Mouse (Mus musculus) lung, postnatal 36 days (tissue): ENCODE results near the gene Rbm5.

Experiments used
- DNase-seq: peaks from one replicate; pipeline ENCODE4 v3.0.0; 2022; ENCODE audit warnings: mixed read lengths

The Rbm5 gene

DNA sequence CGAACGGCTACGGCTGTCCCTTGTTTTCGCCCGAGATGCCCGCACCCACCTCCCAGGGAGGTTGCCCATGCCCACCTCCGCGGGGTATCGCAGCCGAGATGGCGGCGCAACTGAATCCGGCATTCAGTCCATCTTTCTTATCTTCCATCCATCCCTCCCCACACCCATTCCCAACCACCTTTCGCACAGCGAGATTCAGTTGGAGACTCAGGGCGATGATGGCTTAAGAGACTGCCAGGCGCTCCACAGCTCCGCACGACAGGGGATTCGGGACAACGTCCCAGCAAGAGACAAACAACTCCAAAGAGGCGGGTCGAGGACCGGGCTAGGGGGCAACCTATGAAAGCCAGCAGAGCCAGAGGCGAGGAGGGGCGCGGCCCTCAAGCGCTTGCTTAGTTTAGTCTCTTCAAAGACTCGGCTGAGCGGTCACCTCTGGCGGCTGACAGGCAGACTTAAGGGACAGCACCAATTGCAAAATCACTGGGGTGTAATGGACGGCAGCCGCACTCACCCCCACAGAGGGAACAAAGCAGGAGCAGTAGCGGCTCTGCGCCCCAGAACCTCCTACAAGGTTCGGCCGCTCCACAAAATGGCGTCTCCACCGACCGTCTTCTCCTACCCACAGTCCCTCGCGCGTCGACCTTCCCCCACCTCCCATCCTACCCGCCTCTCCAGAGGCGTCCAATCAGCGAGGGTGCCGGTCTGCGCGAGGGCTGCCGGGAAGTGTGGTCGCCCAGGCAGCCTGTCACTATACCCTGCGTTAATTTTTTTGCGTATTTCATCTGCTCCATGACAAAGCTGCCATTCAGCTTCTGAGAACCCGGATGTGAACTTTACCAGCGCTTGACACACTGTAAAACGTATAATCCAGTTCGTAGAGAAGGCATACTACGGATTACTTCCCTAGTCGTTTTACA is at the start of gene Rbm5:
Gene Rbm5 (minus strand): TSS at position 623 of the 917 bp plus-strand sequence.
- peak; percentile 96 for DNase-seq

DNA sequence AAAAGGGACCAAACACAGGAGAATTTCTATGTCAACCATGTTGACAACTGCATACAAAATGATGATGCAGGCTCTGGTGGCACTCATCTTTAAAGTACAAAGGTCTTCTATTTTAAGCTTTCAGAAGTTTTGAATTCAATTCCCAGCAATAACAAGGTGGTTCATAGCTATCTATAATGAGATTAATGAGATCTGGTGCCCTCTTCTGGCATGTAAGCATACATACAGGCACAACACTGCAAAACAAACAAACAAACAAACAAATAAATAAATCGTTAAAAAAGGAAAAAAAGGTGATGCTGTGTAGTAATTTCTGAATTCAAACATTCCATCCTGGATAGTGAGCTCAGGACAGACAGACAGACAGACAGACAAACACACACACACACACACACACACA is 41.3 kb upstream of the Rbm5 start:
- no peak for DNase-seq

DNA sequence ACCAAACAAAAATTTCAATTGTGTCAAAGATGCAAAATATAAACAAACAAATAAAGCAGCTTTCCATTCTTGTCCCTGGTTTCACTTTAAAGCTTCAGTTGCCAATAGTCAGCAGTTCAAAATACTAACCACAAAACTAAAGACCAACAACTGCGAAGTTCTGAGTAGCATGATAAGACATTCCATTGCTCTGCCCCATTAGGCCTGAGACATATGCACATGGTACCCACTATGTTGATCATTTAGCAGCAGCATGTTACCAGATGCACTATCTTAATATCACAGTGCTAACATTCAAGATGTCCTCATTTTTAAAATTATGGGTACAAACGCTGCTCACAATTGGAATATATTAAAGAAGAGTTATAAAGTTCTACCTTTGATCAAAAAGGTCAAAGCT is 40.2 kb upstream of the Rbm5 start:
- no peak for DNase-seq

DNA sequence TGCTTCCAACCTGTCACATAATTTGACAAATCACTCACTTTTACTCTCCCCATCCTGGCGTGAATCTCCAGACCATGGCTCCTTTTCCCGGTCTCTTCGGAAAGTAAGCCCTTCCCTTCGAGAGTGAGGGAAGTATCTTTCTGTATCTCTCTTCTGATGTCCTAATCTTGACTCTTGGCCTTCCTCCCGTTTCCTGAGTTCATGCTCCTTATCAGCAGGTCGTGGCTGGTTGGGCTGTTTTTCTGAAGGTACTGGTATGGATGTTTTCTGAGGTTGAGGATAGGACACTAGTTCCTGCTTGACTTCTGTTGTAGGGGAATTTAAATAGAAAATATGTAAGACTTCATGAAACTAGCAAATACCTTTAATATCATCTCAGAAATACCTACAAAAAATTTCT is 20.9 kb upstream of the Rbm5 start:
- no peak for DNase-seq

DNA sequence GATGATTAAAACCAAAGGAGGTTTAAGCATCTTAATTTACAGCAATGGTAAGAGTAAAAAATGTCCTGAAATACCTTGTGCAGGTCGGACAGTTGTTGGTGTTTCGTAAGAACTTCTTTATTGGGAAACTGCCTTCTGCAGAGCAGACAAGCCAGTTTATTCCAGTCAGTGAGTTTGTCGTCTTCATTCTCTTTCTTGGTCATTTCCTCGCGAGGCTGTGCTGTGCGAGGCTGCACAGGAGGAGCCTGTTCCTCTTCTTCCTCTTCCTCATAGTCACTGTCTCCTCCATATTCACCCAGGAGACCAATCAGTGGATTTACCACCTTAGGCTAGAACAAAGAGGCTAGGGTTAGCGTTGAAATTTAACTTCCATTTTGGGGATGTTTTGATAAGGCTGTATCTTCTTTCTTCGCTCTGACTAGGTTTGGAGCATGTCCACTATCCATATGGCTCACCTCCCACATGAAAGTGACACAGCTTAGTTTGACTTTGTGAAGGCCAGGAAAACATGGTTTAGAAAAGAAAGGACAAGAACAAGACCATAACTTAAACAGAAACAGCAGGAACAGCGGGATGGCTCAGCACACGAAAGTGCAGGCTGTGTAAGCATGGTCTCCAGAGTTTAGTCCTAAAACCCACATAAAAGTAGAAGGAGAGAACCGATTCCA is 11.9 kb upstream of the Rbm5 start:
- no peak for DNase-seq

DNA sequence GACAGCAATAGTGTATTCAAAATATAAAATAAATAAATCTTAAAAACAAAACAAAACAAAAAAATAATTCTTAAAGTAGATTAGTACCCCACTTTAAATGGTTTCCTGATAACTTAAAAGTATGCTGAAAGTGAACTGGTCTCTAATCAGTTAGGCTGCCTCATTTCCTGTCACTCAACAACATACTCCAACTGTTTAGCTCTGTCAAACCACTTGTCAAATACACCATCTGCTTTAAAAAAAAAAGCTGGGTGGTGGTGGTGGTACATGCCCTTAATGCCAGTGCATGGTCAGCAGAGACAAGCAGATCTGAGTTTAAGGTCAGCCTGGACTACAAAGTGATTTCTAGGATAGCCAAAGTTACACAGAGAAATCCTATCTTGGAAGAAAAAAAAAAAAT is 6.0 kb upstream of the Rbm5 start:
- no peak for DNase-seq

DNA sequence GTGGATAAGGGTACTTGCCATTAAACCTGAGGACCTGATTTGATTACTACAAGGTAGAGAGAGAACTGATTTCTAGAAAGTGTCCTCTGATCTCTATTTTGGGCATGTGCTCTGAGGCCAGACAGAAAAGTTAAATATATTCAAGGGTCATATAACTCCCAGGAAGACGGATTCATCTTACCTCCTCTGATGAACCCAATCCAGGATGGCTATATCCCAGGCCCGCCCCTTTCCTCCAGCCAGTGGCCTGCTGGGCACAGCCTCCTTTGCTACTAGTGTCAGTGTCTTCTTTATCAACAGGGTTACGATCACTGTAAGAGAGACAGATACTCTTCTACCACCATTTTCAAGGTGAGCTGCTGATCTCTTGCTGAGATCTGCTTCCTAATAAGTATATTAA is 3.6 kb upstream of the Rbm5 start:
- DNase-seq: no peak

DNA sequence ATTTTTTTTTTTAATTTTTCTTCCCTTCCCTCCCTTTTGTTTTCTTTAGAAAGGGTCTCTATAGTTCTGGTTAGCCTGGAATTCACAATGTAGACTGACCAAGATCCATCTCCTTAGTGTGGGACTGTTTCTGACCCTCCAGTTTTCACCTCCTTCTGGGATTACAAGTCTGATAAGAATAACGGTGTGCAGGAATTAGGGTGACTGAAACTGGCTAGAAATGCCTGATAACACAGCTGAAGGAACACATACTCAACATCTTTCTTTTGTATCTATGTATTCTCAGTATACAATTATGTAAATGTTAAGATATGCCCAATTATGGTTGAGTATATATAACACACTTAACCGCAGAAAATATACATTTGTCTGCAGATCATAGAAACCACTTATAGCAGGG is 986 bp upstream of the Rbm5 start:
- DNase-seq: no peak

DNA sequence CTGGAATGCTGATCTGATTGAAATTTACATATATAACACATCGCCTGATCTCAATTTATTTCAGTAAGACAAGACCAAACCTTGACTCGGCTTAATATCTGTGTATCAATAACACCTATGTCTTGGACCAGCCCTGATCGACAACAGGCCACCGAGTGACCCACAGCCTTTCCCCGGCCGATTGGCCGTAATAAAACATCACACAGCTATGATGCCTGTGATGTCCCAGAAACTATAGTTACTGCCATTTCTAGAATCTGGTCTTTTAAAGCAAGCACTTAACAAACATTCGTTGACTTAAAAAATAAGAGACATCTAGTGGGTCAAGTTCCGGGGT is 791 bp downstream of the Rbm5 start:
- no peak for DNase-seq

DNA sequence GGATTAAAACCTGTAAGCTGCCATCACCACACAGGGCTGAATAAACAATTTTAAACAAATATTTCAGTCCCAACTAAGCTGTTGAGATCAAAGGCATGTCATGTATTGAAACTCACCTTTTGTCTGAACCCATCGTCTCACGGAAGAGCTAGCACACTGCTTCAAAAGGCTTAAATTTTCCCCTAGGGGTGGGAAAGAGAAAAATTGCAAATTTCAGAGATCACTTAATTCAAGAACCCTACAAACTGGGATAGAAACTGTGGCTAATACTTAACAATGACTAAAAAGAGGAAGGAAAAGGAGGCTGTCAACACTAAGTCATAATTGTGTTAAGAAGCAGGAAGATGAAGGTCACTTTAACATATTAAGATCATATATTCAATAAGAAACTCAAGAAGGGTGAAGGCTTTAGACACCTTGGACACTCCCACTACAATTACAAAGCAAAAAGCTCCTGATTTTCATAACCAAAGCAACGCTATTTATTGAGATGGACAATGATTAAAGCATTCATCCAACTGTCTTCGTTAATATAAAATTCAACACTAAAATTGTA is 1.3 kb downstream of the Rbm5 start:
- no peak for DNase-seq

DNA sequence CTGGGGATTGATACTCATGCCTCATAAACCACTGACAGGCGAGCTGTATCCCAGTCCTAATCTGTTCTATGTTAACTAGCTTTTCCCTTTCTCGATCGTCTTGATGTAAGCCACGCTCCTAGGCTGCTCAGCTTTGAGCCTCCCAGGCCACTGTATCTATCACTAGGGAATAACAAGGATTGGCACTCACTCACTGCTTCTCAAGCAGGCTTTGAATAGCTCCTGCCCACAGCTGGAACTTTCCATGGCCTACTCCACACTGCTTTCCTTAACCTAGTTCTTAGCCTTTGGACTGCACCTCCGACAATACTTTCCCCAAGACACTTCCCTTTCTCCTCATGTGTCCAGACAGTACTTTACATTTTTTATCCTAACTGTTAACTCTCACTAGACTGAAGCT is 1.9 kb downstream of the Rbm5 start:
- DNase-seq: no peak

DNA sequence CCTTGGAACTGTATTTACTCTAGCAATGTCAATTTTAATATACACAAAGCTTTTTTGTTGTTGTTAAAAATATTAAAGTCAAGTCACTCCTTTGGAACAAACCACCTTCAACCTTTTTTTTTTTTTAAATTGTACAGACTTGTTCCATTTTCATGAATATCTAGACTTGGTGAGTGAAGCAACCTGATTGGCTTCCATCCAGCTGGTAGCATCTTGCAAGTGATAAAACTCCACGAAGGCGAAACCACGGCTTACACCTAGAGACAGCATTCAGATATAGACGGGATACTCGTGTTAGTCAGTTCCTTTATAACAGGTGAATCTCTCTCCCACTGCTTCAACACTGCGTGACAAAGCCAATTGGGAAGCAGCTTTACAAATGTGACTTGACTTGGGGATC is 11.2 kb downstream of the Rbm5 start:
- DNase-seq: no peak

DNA sequence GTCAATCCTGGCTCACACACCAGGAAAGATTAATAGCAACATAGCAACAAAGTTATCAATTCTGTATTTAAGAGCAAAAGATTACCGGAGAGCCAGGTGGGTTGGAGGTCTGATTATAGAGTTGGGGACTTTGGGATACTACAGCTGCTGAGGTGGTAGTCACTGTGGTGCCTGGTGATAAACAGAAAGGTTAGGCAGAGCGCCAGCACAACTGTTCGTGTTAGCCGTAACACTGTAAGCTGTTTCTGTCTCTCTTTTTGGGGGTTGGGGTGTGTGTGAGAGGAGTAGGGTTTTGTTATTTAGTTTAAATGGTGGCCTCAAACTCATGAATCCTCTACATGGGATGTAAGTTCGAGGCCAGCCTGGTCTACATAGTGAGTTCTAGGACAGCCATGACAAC is 20.4 kb downstream of the Rbm5 start:
- no peak for DNase-seq

DNA sequence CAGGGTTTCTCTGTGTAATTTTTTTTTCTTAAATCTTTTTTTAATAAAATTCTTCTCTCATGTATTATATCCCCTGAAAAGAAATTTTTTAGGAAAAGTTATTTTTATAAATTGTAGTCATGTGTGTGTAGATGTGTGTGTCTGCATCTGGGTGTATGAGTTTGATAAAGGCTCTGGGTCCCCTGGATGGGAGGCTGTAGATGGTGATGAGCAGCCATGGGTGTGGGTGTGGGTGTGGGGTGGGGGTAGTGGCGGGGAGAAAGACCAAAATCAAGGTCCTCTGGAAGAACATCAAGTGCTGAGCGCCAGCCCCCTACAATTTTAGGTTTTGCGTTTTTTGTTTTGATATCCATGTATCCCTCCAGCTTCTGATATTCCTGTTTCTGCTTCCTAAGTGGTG is 22.7 kb downstream of the Rbm5 start:
- DNase-seq: no peak

DNA sequence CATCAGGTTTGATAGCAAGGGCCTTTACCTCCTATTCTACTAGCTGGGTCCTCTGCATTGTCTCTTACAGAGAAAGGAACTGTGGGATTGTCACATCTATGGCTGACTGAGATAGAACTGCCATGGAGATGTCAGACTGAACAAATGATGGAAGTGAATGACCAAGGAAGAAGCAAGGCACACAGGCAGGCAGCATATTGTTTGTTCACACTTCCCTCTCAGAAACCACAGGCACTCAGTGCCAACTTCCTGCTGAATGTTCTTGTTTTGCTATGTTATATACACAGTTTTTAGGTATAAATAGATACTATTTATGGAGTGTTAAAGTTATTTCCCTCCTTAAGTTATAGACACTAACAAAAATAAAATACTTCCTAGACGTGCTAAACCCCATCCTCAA is 23.5 kb downstream of the Rbm5 start:
- DNase-seq: peak; percentile 47

DNA sequence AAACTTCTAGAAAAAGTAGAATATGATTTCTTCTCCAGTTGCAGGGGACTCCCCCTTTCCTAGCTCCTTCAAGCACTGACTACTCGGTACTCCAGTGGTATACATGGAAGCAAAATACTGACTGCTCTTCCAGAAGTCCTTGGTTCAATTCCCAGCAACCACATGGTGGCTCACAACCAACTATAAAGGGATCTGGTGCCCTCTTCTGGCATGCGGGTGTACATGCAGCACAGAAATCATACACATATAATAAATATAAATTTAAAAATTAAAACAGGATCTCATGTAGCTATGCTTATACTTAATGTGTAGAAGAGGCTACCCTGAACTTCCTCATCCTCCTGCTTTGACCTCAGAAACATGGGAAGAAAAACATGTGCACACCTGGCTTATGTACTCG is 24.1 kb downstream of the Rbm5 start:
- no peak for DNase-seq

DNA sequence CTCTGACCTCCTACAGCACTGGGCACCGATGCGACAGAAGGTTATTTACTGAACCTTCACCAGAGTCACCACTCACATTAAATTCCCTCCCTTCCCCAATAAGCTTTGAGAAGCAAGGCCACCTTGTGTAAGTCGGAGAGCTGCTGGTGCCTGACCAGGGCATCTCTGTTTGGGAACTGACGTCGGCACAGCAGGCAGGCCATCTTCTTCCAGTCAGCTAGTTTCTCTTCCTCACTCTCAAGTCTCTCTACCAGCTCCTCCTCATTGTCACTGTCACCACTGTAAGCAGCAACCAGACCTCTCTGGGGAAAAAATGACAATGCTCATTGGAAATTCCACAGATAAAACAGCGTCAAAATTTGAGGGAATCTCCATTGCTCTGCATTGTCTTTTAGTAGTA is 26.7 kb downstream of the Rbm5 start:
- DNase-seq: no peak

DNA sequence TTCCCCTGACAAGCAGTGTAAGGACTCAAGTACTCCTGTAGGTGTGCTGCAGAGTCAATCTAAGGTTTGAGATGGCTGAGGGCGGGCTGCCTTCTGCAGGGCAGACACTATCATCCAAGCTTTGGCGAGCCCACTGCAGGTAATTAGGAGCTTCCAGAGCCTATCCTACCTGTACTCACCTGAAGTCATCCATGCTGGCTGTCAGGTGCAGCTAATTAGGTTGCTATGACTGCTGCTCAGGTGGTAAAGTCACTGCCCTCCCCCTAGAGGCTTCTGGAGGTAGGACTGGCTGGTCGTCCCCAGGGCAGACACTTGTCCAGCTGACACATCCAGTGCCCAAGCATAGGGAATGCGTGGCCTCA is 32.0 kb downstream of the Rbm5 start:
- peak; percentile 45 for DNase-seq

DNA sequence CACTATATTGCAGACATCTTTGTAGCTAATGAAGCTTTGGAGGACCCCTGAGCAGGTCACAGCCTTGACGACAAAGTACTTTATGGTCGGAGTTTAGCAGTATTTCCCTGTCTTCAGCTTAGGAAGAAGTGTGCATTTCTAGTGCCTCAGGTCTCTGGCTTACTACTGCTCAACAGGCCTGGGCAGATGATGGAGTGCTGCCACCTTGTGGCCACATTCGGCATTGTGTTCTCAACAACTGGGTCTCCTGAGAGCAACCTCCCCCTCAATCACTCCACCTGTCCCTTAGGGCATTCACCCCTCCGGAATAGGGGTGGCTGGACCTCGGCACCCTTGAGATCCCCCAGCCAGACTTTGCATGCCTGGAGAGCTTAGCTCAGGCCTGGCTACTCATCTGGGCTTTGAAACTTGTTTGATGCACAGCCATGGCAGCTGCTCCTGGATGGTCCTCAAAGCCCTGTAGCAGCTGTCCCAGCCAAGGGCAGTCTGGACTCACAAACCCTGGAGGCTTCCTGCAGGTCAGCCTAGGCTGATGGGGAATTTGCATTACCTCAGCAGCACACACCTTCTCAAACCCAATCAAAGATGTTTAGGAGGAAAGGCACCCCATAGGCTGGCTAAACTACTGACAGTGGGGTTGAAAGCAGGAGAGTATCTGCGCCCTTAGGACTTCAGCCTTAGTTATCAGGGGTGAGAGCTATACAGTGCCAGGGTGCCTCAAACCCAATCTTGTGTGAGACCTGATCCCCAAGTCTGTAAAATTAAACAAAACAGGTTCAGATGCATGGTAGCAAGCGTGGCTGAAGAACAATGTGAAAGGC is 32.6 kb downstream of the Rbm5 start:
- peak; percentile 93 for DNase-seq

DNA sequence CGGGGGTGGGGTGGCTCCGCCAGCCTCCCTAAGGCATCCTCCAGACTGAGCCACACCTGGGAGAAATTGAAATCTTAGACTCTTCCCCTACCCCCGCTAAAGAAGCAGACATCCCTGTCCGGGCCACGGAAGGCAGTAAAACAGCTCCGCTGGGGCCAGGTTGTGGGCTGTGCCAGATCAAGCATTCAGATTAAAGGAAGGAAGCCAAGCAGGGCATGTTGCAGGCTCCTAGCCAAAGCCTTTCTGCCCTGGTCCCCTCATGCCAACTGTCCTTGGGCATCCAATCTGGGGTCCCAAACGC is 34.7 kb downstream of the Rbm5 start:
- DNase-seq: no peak

DNA sequence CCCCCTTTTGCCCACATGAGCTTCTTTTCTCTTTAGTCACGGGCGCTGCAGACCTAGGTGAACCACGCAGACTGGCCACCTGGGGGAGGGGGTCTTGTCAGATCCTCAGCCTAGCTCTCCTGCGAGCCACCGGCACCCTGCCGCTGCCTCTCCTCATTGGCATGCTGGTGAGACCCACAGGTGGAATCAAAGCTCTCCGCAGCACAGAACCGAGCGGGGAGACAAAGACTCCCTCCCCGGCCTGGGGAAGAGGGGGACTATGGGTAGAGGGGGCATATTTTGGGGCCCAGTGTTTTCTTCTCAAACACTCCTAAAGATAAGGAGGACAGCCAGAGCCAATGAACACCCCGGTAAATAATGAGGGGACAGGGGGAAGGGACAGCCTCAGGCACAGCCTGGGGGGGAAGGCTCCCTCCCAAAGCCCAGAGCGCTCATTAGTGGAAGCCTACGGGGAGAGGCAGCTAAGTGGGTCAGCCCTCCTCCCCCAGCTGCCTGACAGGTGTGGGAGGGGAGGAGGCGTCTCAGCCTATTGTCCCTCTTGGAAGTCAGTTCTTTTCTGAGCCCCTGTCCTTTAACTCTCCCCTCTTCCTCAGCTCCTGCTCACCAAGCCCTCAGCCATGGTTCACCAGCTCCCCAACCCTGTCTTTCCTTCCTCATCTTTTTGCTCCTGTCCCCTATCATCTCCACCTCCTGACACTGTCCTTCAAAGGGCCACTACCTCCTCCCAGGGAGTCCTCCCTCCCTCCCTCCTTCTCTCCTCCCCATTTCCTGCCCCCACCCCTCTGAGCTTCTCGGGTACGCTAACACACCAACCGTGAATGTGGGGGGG is 35.2 kb downstream of the Rbm5 start:
- no peak for DNase-seq

DNA sequence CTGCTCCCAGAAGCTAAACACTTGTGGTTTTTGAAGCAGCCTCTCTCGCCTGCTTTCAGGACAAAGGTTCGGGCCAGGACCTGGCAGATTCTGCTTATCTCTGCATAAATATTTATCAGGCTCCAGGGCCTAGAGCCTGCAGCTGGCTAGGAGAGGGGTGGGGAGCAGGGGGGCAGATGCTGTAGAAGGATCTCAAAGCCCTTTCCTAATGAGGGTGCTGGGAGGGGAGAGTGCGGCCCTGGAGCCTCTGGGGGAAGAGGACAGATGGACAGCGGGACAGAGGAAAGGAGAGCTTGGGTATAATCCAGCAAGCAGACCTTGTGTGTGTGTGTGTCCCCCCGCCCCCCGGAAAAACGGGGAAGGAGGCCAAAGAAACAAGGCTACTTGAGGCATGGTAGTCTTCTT is 36.2 kb downstream of the Rbm5 start:
- no peak for DNase-seq

DNA sequence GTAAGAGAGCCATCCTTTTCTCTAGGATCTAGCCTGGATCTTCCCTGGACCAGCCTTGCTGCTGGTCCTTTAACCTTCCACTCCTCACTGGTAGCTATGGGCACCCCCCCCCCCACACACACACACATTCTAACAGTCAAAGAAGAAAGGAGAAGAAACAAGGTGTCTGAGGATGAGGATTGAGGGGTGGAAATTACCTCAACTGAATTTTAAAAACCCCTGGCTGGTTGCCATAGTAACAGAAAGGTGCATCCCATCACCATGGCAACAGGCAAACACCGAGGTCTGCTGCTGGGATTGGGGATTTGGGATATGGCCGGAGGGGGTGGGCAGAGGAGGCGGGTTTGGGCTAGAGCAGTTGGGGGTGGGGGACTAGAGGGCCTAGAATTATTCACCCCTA is 41.1 kb downstream of the Rbm5 start:
- DNase-seq: no peak
